Mouse (Mus musculus) kidney, adult 10 weeks (tissue): ENCODE data around the gene Ranbp3. TPM values are rescaled to one million over a fixed set of nuclear protein-coding genes. Genes with fewer than 3 reads are reported as not detected.

ENCODE experiments used
- polyA plus RNA-seq: library from polyadenylated mRNA; stranded (reverse); fragments of 350-450 nt; fragmentation: Illumina TruSeq; extraction: RNeasy Lipid Tissue Mini Kit (QIAGEN cat#74804); gene quantifications from one replicate; pipeline ENCODE4 v1.2.3, GENCODE M21; 2014; ENCODE audit warnings: low read depth, low replicate concordance

Gene Ranbp3
- 0.53 TPM for polyA plus RNA-seq

DNA sequence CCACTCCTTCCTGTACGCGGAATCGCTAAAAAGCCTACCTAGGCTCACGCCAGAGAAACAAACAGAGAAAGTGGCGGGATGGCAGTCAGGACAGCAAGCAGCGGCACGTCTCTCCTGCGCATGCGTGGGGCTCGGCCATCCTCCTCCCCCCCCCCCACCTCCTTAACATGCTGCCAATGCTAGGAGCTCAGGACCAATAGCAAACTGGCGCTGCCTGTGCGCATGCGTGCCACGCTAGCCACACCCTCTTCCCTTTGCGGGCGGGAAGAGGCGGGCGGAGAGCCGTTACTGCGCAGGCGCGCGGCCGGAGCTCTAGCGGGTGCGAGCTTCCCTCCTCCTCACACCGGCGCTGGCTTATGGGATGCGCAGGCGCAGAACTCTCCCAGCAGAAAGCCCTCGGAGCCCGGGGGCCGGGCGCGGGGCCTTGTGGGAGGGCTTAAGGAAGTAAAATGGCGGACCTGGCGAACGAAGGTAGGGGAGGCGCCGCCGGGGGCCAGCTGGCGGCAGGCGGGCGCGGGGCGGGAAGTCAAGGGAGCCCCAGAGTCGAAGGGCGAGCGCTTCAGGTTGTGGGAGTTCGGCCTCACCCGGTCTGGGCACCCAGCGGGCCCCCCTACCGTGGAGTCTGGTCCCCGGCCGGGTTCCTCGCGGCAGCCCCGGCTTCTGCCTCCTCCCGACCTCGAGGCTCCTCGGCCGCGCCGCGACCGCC, at the start of gene Ranbp3:
TSS of gene Ranbp3 (plus strand) at position 354 of the 706 bp plus-strand sequence.

DNA sequence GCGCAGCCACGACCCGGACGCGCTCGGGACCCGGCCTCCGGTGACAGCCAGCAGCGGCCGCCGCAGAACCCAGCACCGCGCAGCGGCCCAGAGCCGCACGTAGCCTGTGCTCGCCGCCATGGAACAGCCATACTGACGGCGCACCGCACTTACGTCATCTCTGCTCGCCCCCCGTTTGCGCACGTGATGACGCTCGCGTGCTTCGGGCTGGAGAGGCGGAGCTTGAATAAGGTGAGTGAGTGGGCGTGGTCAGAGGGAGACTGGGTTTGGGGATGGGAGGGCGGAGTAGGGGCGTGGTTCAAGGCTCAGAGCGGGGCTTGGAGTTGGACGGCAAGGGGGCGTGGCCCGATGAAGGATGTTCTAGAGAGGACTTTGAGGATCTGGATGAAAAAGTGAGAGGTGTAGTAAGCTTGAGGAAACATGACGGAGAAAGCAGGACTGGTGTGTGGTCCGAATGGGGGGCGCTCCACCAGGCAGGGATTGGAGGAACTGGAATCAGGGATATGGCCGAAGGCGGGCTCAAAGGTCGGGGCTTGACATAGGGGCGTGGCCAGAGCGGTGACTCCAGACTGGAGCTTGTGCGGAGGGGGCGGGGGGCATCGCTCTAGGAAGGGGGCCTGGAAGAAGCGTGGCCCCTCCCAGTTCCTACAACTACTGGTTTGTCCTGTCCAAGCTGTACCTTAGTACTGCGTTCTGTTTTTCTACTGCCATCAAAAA, 46.2 kb upstream of the Ranbp3 start, which contains the start of gene Lonp1:
TSS of gene Lonp1 (minus strand) at position 134 of the 717 bp plus-strand sequence.

DNA sequence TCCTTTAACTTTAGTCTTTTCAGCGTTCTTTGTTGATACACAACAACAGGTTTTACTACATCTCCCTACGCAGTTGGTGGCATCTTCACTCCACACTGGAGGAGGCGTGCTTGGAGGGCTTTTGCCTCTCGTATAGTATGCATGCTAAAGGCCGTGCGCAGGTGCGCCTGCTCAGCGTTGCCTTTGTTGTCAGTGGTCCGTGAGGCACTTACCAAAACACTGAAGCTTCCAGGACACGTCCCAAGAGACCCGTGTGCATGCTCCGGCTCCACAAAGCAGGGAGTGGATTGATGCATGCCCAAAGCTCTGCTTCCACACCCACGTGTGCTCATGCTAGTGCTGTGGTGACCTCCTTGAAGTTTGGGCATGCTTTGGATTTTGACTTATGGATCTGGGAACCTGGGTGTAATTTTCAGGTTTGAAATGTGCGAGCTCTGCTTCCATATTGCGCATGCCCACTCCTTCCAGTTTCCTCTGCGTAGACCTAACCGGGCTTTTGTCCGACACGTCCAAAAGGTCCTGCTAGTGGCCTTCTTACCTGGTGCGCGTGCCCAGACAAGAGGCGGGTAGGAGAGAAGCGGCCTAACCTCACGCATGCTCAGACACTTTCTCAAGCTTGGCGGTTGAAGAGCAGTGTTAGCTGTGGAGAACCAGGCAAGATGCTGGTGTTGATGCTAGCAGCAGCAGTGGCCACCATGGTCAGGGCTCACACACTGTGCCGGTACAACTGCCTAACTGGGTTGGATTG, 45.4 kb upstream of the Ranbp3 start, which contains the start of gene Catsperd:
TSS of gene Catsperd (plus strand) at position 614 of the 748 bp plus-strand sequence.

DNA sequence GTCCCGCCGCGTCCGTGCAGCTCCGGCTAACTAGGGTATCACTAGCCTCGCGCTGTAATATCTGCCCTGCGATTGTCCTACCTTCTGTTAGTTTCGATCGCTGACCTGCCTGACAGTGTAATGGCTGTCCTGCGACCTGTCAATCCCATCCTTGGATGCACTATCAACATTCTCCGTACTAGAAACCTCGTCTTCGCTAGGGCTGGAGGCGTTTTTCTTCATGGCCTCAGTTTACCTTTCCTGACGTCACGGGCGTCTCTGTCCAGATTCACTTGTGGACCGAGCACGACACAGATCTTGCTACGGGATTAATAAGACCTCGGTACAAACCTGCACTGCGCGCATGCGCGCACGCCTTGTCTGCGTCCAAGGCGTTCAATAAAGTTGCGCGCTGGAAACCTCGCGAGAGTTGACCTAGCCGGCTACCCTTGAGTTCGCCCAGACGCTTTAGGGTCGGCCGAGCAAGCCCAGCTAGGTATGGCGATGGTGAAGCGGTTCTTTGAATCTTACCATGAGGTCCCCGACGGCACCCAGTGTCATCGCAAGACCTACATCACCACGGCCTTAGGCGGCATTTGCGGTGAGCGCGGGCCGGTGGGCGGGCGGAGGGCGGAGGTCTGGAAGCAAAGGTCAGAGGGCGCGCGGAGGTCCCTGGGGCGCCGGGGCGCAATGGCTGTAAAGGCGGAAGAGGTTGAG, 44.4 kb downstream of the Ranbp3 start, which contains the start of the genes Ndufa11 and Vmac:
TSS of gene Ndufa11 (plus strand) at position 405 of the 696 bp plus-strand sequence.
TSS of gene Vmac (minus strand) at position 660 of the 696 bp plus-strand sequence.

DNA sequence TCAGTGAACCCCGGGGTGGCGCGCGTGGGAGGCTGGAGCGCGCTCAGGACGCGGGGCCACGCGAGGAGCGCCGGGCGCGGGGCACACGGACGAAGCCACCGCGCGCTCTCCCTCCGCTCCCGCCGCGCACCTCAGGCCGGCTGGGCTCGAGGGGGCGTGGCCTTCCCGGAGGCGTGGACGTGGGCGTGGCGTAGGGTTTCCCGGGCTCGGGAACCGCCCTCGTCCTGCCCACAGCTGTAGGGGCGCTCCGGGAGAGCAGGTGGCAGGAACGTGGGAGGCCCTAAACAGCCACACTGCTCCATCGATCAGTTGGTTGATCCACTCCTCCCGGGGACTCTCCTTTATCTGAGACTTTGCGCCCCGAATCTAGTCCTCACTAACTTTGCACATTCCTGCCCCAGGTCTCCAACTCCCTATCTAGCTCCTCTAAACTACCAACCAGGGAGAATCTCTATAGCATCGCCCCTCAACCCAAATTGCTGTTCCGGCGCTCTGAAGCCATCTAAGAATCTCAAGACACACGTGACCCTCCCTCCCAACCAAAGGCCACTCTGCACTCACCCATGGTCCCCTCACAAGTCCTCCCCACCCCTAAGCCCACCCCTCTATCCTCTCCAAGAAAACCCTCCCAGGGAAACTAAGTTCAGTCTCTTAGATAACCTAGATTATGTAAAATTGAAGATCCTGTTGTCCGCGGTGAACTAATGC, 84.5 kb downstream of the Ranbp3 start, which contains the start of gene Nrtn:
TSS of gene Nrtn (minus strand) at position 115 of the 708 bp plus-strand sequence.

Other genes with a start within 250 kb of the Ranbp3 start
- gene Ptprs, start 196.8 kb upstream of the Ranbp3 start, polyA plus RNA-seq, result 0.16 TPM
- gene Znrf4, start 160.9 kb upstream of the Ranbp3 start, polyA plus RNA-seq, result not detected
- not detected for gene Gm20219, start 118.9 kb upstream of the Ranbp3 start, polyA plus RNA-seq
- 15.6 TPM for gene Safb2, start 88.7 kb upstream of the Ranbp3 start, polyA plus RNA-seq
- gene Safb, start 88.5 kb upstream of the Ranbp3 start, polyA plus RNA-seq, result 6.9 TPM
- gene 2410015M20Rik, start 63.5 kb upstream of the Ranbp3 start, polyA plus RNA-seq, result 12.7 TPM
- gene Rpl36, start 59.9 kb upstream of the Ranbp3 start, polyA plus RNA-seq, result 2.0 TPM
- 9.1 TPM for gene Lonp1, start 46.4 kb upstream of the Ranbp3 start, polyA plus RNA-seq
- 0.57 TPM for gene Catsperd, start 45.2 kb upstream of the Ranbp3 start, polyA plus RNA-seq
- 1.5 TPM for gene Ndufa11, start 44.5 kb downstream of the Ranbp3 start, polyA plus RNA-seq
- 12.9 TPM for gene Vmac, start 44.7 kb downstream of the Ranbp3 start, polyA plus RNA-seq
- gene Nrtn, start 84.2 kb downstream of the Ranbp3 start, polyA plus RNA-seq, result not detected
- 1.3 TPM for gene Dus3l, start 91.5 kb downstream of the Ranbp3 start, polyA plus RNA-seq
- not detected for gene Prr22, start 97.0 kb downstream of the Ranbp3 start, polyA plus RNA-seq
- gene Rfx2, start 157.7 kb downstream of the Ranbp3 start, polyA plus RNA-seq, result 0.12 TPM
- not detected for gene Acsbg2, start 201.2 kb downstream of the Ranbp3 start, polyA plus RNA-seq
- gene 1700061G19Rik, start 202.2 kb downstream of the Ranbp3 start, polyA plus RNA-seq, result not detected